Mouse (Mus musculus) yolk sac, embryonic 10.5 days (tissue): Measurements from ENCODE around the gene Rnf167.

Source experiments
- DNase-seq: peaks from one replicate; pipeline ENCODE4 v3.0.0-alpha.2; 2017; ENCODE audit warnings: low spot score

Gene Rnf167

DNA sequence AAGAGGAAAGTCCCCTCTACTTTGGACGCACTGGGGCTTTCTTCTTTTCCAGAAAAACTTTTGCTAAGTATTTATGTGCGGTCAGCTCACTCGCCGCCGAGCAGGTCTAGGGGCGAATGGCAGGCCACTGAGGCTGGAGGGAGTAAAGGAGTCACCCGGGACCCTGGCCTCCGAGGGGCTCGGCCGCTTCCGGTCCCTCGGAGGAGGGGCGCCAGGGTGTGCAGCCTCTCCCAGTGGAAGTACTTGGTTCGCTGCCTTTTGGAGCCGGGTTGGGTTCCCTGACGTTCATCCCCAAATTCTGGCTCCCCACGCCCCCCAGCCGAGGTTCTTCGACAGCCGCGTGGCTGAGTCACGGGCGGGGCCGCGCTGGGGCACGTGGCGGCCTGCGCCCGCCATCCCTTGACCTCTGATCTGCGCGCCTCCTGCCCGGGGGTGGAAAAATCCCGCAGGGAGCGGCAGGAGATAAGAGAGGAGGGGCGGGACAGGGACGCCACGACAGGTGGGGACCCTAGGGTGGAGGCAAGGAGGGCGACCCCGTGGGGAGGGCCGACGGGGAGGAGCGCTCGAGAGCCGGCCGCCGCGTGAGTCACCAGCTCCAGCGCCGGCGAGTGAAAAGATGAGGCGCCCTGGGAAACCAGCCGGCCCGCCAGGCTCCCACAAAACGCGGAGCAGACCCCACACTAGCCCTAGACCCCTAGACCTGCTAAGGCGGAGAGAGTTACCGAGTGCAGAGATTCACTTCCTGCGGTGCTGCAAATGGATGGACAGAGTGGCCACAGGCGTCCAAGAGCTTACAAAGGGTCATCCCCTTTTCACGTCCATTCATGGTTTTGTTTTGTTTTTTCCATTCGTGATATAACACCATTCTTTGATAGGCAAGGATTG, 8.8 kb downstream of the Rnf167 start:
- peak; percentile 83 for DNase-seq

- DNase-seq, result peak; percentile 47
These were observed 9.5 kb downstream of the Rnf167 start for GRCm38 (mm10) chr11:70656456-70656927.

DNA sequence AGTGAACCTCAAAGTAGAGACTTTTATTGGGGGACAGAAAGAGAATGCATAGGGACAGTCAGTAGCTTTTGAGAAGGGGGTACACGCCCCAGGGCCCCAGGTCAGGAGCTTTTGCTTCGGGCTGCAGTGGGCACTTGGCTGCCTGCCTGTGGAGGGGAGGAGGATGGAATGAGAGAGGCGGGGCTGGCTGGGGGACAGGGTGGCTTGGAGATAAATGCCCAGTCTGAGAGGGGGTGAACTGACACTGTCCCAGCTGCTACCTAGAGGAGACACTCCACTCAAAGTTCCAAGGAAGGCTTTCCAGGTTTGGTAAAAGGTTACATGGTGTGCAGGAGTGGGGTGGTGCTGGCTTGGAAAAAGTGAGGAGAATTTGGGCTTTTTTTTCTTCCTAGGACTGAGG, 9.9 kb downstream of the Rnf167 start, which contains the start of gene Eno3:
Gene Eno3, plus strand, starts transcription at position 239 of the 400 bp plus-strand sequence.
- no peak for DNase-seq

GRCm38 (mm10) chr11:70657573-70657972, 10.5 kb downstream of the Rnf167 start:
- no peak for DNase-seq

- no peak for DNase-seq
These were observed 11.0 kb downstream of the Rnf167 start for GRCm38 (mm10) chr11:70657991-70658390.

GRCm38 (mm10) chr11:70658521-70658920, 11.5 kb downstream of the Rnf167 start:
- DNase-seq, result no peak

DNA sequence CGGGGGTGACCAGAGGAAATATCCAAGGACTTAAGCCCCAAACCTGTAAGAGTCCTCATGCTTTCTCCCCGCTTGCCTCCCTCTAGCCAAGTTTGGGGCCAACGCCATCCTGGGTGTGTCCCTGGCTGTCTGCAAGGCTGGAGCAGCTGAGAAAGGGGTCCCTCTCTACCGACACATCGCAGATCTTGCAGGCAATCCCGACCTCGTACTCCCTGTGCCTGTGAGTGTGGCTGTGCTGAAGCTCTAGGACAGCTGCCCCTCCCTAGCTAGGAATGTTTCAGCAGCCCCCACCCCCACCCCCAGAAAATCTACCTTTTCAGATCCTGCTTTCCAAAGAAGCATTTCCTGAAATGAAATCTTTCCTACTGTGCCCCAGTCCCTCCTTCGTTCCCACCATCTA, 11.9 kb downstream of the Rnf167 start:
- no peak for DNase-seq

- DNase-seq, result no peak
These were observed 13.5 kb downstream of the Rnf167 start for GRCm38 (mm10) chr11:70660571-70660970.

DNA sequence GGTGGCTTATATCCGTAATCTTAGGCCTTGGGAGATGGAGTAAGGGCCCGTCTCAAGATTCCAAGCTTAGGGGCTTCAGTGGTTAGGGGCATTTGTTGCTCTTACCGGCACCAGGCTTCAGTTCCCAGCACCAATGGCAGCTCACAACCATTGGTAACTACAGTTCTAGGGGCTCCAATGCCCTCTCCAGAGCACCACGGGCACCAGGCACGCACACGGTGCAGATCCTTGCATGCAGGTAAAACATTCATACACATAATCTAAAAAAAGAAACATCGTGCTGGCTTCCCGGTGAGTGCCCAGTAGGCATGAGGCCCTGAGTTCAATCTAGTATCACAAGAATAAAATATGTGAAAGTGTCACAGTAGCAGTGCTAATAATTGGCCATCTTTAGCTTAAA, 16.1 kb downstream of the Rnf167 start:
- DNase-seq, result no peak

DNA sequence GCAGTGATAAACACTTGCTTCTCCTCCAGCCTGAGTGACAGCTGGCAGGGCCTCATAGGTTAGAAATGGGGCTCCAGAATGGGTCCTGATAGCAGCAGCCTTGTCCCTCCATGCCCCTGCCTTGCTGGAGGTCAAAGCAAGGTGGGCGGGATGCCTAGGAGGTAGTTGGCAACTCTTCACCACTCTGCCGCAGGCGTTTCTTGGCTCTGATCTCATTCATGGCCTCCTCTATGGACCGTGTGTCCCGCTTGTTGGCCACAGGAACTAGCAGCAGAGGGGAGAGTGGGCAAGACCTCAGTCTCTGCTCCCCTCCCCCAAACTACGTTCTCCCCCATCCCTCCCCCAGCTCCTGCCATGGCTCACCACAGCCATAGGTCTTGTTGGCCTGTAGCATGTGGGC, 16.9 kb downstream of the Rnf167 start:
- no peak for DNase-seq

DNA sequence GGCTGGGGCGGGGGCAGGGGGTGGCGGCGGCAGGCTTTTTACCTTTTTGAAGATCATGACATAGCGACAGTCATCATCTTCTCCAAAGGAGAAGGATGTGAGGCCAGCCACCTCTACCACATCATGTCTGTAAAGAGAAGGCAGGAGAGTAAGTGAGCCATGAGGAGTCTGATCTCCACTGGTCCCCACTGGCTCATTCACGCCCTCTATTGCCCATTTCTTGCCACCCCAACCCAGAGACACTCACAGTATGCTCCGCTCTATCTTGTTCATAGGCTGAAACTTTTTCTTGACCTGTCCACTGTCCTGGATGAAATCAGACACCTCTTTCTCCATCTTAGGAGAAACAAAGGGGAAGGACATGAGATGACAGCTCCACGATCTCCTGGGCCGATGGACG, 17.7 kb downstream of the Rnf167 start:
- no peak for DNase-seq

GRCm38 (mm10) chr11:70666687-70667086, 19.7 kb downstream of the Rnf167 start:
- DNase-seq, result no peak

DNA sequence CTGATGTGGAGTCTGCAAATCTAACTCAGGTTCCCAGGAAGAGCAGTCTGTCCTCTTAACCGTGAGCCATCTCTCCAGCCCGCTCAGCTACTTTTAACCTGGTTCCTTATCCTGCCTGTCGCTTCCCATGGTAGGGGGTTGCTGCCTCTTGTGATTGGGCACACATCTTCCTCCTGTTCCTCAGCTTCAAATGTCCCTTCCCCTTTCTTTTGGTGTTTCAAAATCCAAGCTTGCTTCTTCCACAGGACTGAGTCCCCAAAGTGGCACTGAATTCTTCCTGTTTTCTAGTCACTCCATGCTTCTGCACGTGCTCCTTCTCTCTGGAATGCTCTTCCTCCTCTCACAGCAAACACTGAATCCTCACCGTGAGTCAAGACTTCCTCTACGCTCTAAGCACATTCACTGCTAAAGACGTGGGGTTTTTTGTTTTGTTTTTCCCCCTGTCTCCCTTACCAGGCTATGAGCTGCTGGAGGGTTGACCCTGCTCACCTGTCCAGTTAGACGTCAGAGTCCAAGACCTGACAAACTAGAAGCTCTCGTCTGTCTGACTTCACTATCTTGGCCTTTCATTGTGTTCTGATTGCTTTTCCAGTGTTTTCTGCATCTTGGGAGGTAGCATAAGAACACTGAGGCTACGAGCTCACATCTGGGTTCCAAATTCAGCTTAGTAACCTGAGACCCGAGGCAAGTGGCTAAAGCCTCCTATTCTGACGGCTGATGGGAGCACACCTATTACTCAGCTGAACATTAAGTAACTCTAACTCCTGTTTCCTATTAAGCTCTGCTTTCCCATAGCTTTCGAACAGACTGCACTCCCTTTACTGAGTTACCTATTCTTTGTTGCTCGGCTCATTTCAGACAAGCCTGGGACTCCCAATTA, 20.5 kb downstream of the Rnf167 start:
- no peak for DNase-seq

- no peak for DNase-seq
These were observed 21.3 kb downstream of the Rnf167 start for GRCm38 (mm10) chr11:70668335-70668770.

- peak; percentile 99 for DNase-seq
These were observed 21.9 kb downstream of the Rnf167 start, which contains the start of gene Spag7 for GRCm38 (mm10) chr11:70668771-70669505. Gene Spag7, minus strand, starts transcription at chr11:70669416.

DNA sequence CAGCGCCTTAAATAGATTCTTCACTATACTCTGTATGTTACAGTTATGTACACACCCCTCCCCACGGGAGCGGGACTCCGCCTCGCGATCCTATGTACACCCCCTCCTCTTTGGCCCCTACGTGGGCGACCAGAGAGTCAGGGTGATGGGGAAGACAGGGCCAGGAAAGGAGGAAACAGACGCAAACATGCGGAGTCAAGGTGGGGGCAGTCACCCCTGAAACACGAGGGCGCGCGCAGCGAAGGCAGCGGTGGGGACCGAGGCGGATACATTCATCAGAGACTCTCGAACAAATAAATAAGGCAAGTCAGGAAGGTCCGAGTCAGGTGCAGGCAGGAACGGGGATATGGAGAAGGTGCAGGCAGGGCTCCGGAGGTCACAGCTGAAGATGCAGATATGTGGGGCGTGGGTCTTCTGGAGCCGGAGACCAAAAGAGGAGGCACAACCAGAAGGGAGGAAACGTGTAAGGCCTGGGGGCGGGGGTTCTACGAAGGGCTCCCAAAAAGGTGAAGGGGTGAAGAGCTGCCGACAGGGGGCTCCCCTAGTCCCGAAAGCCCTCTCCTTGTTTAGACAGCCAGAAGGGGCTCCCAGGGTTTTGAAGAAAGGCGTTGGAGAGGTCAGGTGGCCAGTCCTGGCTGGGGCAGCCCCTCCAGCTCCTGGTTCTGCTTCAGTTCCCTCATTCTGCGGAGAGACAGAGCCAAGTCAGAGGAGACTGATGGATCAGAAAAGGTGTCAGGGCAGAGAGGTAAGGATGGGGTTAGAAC, 22.7 kb downstream of the Rnf167 start:
- DNase-seq, result peak; percentile 82

DNA sequence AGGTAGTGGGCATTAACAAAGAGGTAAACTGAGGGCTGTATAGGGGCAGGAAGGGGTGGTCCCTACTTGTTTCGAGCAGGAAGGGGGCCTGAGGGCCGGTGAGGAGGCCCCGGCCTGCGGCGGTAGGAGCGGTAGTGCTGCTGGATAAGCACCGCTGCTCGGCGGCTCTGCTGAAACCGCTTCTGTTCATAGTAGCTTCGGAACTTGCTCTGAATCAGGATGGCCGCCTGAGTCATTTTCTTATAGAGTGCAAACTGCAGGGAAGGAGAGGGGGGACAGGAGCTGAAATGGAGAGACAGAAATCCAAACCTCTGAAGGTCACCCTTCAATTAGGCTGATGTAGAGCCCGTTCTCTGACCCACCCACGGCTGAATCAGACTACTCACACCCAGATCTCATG, 23.4 kb downstream of the Rnf167 start:
- no peak for DNase-seq

- DNase-seq, result no peak
These were observed 24.5 kb downstream of the Rnf167 start for GRCm38 (mm10) chr11:70671333-70672047.

GRCm38 (mm10) chr11:70674014-70674413, 27.0 kb downstream of the Rnf167 start:
- no peak for DNase-seq

GRCm38 (mm10) chr11:70674501-70674900, 27.5 kb downstream of the Rnf167 start:
- no peak for DNase-seq
